Mouse (Mus musculus): ENCODE measurements around the gene Mrpl42. TPM values are rescaled to one million over a fixed set of nuclear protein-coding genes. Genes with fewer than 3 reads are reported as not detected.
A peak's percentile ranks its signal among the peaks of the same experiment; 100 is the strongest.

The Mrpl42 gene
- polyA plus RNA-seq, 1 experiment from 2014 or later: 401 TPM

GRCm38 (mm10) chr10:95535399-95536221, 33.9 kb upstream of the Mrpl42 start:
- ATAC-seq: peak; percentile 61; the same call in 1 of the 2 replicates
- Histone ChIP-seq H3K9ac (no peak overlapping the region), H3K4me3 (replicated peaks) (no peak overlapping the region), H3K27ac (no peak overlapping the region), H3K4me1 (replicated peaks) (0 out of 2 replicates have a peak, but pooled peaks cover 2% of the 10 kb centered on the region), H3K4me2 (replicated peaks) (no peak overlapping the region), H3K27me3 (replicated peaks) (no peaks in the 10 kb centered on the region), H3K9me3 (no peaks in the 10 kb centered on the region), H3K36me3 (no peaks in the 10 kb centered on the region)
- 84% methylated on average over 8 of the region's 8 CpGs for WGBS

GRCm38 (mm10) chr10:95533382-95533781, 31.6 kb upstream of the Mrpl42 start:
- Histone ChIP-seq H3K36me3 (no peaks in the 10 kb centered on the region), H3K4me1 (replicated peaks) (0 out of 2 replicates have a peak, but pooled peaks cover 5% of the 10 kb centered on the region), H3K9ac (no peak overlapping the region), H3K27me3 (replicated peaks) (no peaks in the 10 kb centered on the region), H3K4me2 (replicated peaks) (no peak overlapping the region), H3K9me3 (no peaks in the 10 kb centered on the region), H3K27ac (no peak overlapping the region), H3K4me3 (replicated peaks) (no peak overlapping the region)
- 89% methylated on average over 7 of the region's 7 CpGs for WGBS
- ATAC-seq: no peak

DNA sequence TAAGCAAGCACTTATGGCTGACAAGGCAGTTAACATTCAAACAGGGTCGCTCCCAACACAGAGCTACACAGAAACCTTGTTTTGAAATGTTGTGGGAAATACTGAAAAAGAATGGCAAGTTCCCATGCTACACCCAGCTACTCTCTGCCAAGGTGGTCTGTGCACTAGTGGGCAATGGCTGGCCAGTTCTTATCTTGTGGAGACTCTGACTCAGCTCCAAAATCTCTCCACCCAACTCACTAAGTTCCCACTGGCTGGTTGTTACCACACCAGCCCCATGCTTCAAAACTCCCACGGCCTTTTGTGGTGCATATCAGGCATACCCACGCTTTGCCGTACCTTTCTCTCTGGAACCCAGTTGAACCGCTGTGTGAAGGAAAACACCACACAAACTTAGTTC, 31.2 kb upstream of the Mrpl42 start:
- Histone ChIP-seq H3K9me3 (no peaks in the 10 kb centered on the region), H3K27me3 (replicated peaks) (no peaks in the 10 kb centered on the region), H3K27ac (no peak overlapping the region), H3K4me3 (replicated peaks) (no peak overlapping the region), H3K36me3 (no peaks in the 10 kb centered on the region), H3K9ac (no peak overlapping the region), H3K4me2 (replicated peaks) (no peak overlapping the region), H3K4me1 (replicated peaks) (0 out of 2 replicates have a peak, but pooled peaks cover 5% of the 10 kb centered on the region)
- ATAC-seq: no peak
- 89% methylated on average over 5 of the region's 5 CpGs for WGBS

DNA sequence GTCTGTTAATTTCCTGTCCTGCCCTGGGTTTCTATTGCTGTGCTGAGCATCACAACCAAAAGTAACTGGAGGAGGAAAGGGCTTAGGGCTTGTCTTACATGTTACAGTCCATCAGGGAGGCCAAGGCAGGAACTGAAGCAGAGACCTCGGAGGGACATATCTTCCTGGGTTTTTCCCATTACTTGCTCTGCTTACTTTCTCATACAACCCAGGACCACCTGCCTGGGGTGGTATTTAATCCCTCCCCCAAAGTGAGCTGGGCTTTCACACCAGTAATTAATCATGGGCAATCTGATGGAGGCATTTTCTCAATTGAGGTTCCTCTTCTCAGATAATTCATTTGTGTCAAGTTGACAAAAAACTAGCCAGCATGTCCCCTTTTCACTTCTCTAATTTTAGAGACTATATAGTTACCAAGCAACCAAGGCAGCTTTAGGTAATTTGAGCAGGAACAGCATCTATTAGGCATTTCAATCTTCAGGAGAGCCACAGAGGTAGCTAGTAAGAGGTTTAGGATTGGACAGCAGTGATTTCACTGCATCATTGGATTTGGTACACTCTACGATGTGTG, 28.9 kb upstream of the Mrpl42 start:
- ATAC-seq: no peak
- H3K4me3 ChIP-seq (replicated peaks): no peak overlapping the region
- 0 out of 2 replicates have a peak, but pooled peaks cover 8% of the 10 kb centered on the region for H3K4me1 ChIP-seq (replicated peaks)
- no peaks in the 10 kb centered on the region for H3K36me3 ChIP-seq
- WGBS: 75% methylated on average over 2 of the region's 2 CpGs
- no peak overlapping the region for H3K4me2 ChIP-seq (replicated peaks)
- H3K27ac ChIP-seq: no peak overlapping the region
- H3K9ac ChIP-seq: no peak overlapping the region
- H3K9me3 ChIP-seq: no peaks in the 10 kb centered on the region
- H3K27me3 ChIP-seq (replicated peaks): no peaks in the 10 kb centered on the region

DNA sequence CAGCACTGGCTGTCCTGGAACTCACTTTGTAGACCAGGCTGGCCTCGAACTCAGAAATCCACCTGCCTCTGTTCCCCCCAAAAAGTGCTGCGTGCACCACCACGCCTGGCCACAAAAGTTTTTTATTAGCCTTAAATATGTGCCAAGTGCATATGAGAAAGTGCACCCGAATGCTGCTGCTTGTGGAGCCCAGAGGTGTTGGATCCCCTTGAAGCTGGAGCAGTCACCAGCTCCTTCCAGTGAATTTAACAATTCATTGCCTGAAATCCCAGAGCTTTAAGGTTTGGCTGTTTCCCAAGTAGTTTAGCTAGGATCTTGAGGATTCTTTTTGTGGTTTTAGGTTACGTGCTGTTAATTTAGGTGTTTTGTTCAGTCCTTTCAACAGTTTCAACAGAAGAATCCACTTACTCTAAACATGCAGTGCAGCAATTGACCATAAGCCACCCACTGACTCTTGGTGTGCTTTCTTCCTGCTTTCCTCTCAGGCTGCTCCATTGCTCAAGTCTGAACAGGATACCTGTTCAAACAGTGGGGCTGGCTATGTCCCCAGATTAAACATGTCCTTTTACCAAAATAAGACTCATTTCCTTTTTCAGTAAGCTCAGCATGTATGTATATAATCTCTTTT, 24.9 kb upstream of the Mrpl42 start:
- H3K27me3 ChIP-seq (replicated peaks): no peaks in the 10 kb centered on the region
- H3K9ac ChIP-seq: no peak overlapping the region
- H3K4me2 ChIP-seq (replicated peaks): no peak overlapping the region
- WGBS: 77% methylated on average over 5 of the region's 5 CpGs
- no peak overlapping the region for H3K27ac ChIP-seq
- H3K4me3 ChIP-seq (replicated peaks): no peak overlapping the region
- no peaks in the 10 kb centered on the region for H3K9me3 ChIP-seq
- H3K4me1 ChIP-seq (replicated peaks): 0 out of 2 replicates have a peak, but pooled peaks cover 11% of the 10 kb centered on the region
- H3K36me3 ChIP-seq: no peaks in the 10 kb centered on the region
- no peak for ATAC-seq

DNA sequence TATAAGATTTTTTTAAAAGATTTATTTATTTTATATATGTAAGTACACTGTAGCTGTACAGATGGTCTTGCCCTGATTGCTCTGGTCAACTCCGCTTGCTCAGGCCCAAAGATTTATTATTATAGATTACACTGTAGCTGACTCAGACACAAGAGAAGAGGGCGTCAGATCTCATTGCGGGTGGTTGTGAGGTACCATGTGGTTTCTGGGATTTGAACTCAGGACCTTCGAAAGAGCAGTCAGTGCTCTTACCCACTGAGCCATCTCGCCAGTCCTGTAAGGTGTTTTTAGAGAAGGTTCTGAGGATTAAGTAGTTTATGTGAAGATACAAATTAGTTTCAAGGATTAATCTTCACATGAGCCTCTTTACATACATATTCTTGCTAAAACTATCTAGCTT, 24.1 kb upstream of the Mrpl42 start:
- H3K27ac ChIP-seq: no peak overlapping the region

GRCm38 (mm10) chr10:95525037-95525675, 23.4 kb upstream of the Mrpl42 start:
- ATAC-seq: no peak
- Histone ChIP-seq H3K4me3 (replicated peaks) (no peak overlapping the region), H3K27me3 (replicated peaks) (no peaks in the 10 kb centered on the region), H3K27ac (no peak overlapping the region), H3K36me3 (no peaks in the 10 kb centered on the region), H3K9me3 (no peaks in the 10 kb centered on the region), H3K9ac (no peak overlapping the region), H3K4me2 (replicated peaks) (no peak overlapping the region), H3K4me1 (replicated peaks) (0 out of 2 replicates have a peak, but pooled peaks cover 9% of the 10 kb centered on the region)
- WGBS: 66% methylated on average over 6 of the region's 6 CpGs

More for the DNA sequence above, 24.1 kb upstream of the Mrpl42 start:
- no peaks in the 10 kb centered on the region for H3K9me3 ChIP-seq
- ATAC-seq: no peak
- no peaks in the 10 kb centered on the region for H3K36me3 ChIP-seq
- H3K4me1 ChIP-seq (replicated peaks): 0 out of 2 replicates have a peak, but pooled peaks cover 10% of the 10 kb centered on the region
- no peaks in the 10 kb centered on the region for H3K27me3 ChIP-seq (replicated peaks)
- H3K4me2 ChIP-seq (replicated peaks): no peak overlapping the region
- H3K9ac ChIP-seq: no peak overlapping the region
- H3K4me3 ChIP-seq (replicated peaks): no peak overlapping the region
- WGBS: 95% methylated on average over 5 of the region's 5 CpGs

DNA sequence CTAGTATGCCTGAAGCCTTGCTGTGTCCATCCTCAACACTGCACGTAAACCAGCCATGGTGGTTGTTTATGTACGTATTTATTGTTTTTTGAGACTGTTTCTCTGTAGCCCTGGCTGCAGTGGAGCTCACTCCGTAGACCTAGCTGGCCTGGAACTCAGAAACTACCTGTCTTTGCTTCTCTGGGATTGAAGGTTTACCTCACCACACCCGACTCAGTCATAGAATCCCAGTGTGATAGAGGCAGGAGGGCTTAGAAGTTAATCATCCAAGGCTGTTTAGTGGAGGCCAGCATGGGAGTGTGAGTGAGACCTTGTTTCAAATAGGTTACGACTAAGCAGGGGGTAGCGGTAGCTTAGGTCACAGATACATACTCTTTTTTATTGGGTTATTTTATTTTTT, 15.9 kb upstream of the Mrpl42 start:
- H3K4me1 ChIP-seq (replicated peaks): peaks cover 10% of the 10 kb centered on the region
- H3K27ac ChIP-seq: no peak overlapping the region
- WGBS: 91% methylated on average over 6 of the region's 6 CpGs
- no peak overlapping the region for H3K4me2 ChIP-seq (replicated peaks)
- H3K9me3 ChIP-seq: no peaks in the 10 kb centered on the region
- H3K9ac ChIP-seq: no peak overlapping the region
- no peaks in the 10 kb centered on the region for H3K27me3 ChIP-seq (replicated peaks)
- H3K4me3 ChIP-seq (replicated peaks): no peak overlapping the region
- H3K36me3 ChIP-seq: no peaks in the 10 kb centered on the region
- no peak for ATAC-seq

DNA sequence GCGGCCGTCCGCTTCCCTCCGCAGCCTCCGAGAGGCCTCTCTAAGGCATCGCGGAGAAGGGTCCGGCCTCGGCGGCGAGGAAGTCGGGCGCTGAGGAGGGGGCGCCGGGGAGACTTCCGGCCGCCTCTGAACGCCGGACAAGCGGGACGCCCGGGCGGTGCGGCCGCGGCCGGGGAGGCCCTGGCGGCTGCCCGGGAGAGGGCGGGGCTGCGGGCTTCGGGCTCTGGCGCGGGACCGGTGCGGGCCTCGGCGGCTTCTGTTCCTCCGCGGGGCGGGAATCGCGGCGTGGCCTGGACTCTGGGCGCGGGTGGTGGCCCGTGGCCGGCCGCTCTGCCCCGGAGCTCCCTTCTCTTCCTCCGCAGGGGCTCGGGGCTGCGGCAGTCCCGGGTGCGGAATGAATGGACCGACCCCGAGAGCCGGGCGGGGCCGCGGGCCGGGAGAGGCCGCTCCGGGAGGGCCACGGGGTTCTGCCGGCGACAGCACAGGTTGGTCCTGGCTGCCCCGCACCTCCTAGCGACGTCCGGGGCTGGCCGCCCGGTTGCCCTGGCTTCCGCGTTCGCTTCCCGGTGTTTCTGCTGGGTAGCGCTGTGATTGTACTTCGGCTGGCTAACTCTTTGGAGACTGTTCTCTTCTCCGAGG, 13.7 kb upstream of the Mrpl42 start:
- ATAC-seq: peak; percentile 76
- Histone ChIP-seq H3K27ac (peak overlapping the region; percentile 99), H3K36me3 (no peaks in the 10 kb centered on the region), H3K27me3 (replicated peaks) (no peaks in the 10 kb centered on the region), H3K9ac (peak overlapping the region; percentile 97), H3K4me2 (replicated peaks) (peak overlapping the region; percentile 67), H3K4me1 (replicated peaks) (peaks cover 10% of the 10 kb centered on the region), H3K9me3 (no peaks in the 10 kb centered on the region), H3K4me3 (replicated peaks) (peak overlapping the region; percentile 99)
- under 1% methylated on average over 51 of the region's 80 CpGs for WGBS

DNA sequence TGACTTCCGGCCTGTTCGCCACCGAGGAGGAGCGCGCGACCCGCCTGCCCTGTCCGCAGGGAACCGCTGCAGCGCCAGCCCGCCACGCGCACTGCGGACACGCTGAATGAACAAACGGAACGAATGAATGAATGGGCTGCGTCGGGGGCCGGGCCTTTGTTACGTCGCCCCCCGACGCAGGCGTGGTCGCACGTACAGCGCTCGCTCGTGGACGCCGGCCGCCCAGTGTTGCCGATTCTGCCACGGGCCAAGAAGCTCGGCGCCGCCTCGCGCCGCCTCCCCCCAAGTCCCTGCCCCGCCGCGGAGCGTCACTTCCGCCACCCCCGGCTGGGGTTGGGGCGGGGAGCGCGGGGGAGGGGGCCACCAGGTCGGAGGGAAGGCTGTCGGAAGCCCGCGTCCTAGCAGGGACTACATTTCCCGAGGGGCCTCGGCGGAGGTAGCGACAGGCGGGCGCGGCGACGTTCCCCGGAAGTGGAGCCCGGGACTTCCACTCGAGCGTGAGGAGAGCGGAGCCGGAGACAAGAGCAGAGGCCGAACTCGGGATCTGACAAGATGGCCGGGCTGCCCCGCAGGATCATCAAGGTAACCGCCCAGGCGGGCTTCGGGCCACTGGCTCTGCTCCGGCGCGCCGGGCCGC, 13.0 kb upstream of the Mrpl42 start, which contains the start of gene Ube2n:
TSS of gene Ube2n (plus strand) at position 490 of the 637 bp plus-strand sequence.
- Histone ChIP-seq H3K9ac (peak within 1 kb of the TSS; percentile 97), H3K27me3 (replicated peaks) (no peaks in the 10 kb centered on the region), H3K4me2 (replicated peaks) (peak within 1 kb of the TSS; percentile 67), H3K4me1 (replicated peaks) (peaks cover 10% of the 10 kb centered on the region), H3K4me3 (replicated peaks) (peak within 1 kb of the TSS; percentile 99), H3K36me3 (no peaks in the 10 kb centered on the region), H3K27ac (peak within 1 kb of the TSS; percentile 99), H3K9me3 (no peaks in the 10 kb centered on the region)
- peak; percentile 97 for ATAC-seq
- under 1% methylated on average over 77 of the region's 81 CpGs for WGBS

GRCm38 (mm10) chr10:95513768-95514556, 12.2 kb upstream of the Mrpl42 start:
- Histone ChIP-seq H3K9ac (peak overlapping the region; percentile 40), H3K27me3 (replicated peaks) (no peaks in the 10 kb centered on the region), H3K4me2 (replicated peaks) (peak overlapping the region; percentile 62), H3K27ac (peak overlapping the region; percentile 99), H3K36me3 (no peaks in the 10 kb centered on the region), H3K9me3 (no peaks in the 10 kb centered on the region), H3K4me3 (replicated peaks) (peak overlapping the region; percentile 99), H3K4me1 (replicated peaks) (peaks cover 10% of the 10 kb centered on the region)
- ATAC-seq: peak; percentile 20
- 31% methylated on average over 15 of the region's 15 CpGs for WGBS

Data from intestine, embryonic 15.5 days (tissue).